Mouse (Mus musculus) cortical plate, adult 2 months (tissue): ENCODE measurements around the gene Dio1.

Source experiments
- CTCF ChIP-seq: fragments of 200-500 bp; IDR thresholded peaks from 2 replicates; pipeline ENCODE4 v1.5.1; 2011; ENCODE audit warnings: mild to moderate bottlenecking, control low read depth, low read length; ENCODE audit not compliant: insufficient read depth; ENCODE audit errors: extremely low read depth
- POLR2A ChIP-seq: fragments of 200-500 bp; IDR thresholded peaks from 2 replicates; pipeline ENCODE4 v1.6.1; 2011; ENCODE audit warnings: mild to moderate bottlenecking, low read length, control low read depth; ENCODE audit not compliant: insufficient read depth; ENCODE audit errors: extremely low read depth

- TF ChIP-seq CTCF, result no peak
- TF ChIP-seq POLR2A, result no peak
Measured at GRCm38 (mm10) chr4:107348529-107349310, 41.8 kb upstream of the Dio1 start.
